8 mouse cellular contexts compared by ENCODE assay signal in the genomic region with DNA sequence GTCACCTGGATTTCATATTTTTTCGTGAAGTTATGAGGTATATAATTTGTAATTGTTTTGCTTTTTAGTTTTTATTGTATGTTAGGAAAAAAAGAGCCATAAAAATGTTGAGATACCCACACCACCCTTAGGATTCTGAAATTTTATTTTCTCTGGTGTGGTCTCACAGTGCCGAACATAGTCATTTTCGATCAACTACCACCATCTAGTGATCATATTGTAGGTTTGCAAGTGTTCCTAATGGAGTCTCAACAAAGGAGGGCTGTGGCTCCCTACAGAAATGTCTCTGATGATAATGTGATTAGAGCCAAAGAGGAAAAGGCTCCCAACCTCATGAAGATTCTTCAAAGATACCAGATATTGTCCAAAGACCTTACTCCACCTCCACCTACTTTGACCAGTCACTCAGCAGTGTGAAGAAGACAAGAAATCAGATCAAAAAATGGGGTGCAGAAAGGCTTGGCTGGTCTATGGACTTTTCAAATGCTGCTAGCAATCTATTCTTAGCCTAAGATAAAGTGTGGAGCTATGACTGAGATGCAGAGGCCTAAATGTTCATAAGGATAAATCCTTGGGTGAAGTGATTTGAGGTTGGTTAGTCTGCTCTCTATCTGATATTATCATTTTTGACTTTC.
DNase-seq lines count a peak whose midpoint lies in the region; ATAC-seq and TF ChIP-seq lines count a peak whose summit lies in the region.

No protein-coding gene starts in this region.

- no peaks in the 10 kb centered on the region for H3K36me3 ChIP-seq in lung, embryonic 14.5 days (ENCODE audit: insufficient read depth)
- no peaks in the 10 kb centered on the region for H3K36me3 ChIP-seq in intestine, embryonic 14.5 days (ENCODE audit: control insufficient read depth, insufficient read depth, low read length)

- no peak overlapping the region for H3K27ac ChIP-seq in lung, embryonic 14.5 days (ENCODE audit: low read depth)
- no peak overlapping the region for H3K27ac ChIP-seq in intestine, embryonic 14.5 days (ENCODE audit: low read depth)

- 27% methylated on average over 3 of the region's 3 CpGs for WGBS in lung, embryonic 14.5 days
- WGBS in intestine, embryonic 14.5 days: 34% methylated on average over 3 of the region's 3 CpGs

- ATAC-seq in lung, embryonic 14.5 days (ENCODE audit: insufficient read depth): peak; percentile 94
- peak; percentile 89 for ATAC-seq in intestine, embryonic 14.5 days (replicated peaks; ENCODE audit: low FRiP score, low TSS enrichment, low read depth)

- H3K9ac ChIP-seq in lung, embryonic 14.5 days: no peak overlapping the region
- no peak overlapping the region for H3K9ac ChIP-seq in intestine, embryonic 14.5 days (ENCODE audit: low read length)

- H3K4me3 ChIP-seq in lung, embryonic 14.5 days (ENCODE audit: low read depth, low read length): no peak overlapping the region
- no peak overlapping the region for H3K4me3 ChIP-seq in intestine, embryonic 14.5 days (ENCODE audit: low read depth, low read length)

- no peaks in the 10 kb centered on the region for H3K4me1 ChIP-seq in lung, embryonic 14.5 days (ENCODE audit: insufficient read depth)
- H3K4me1 ChIP-seq in intestine, embryonic 14.5 days (replicated peaks; ENCODE audit: control insufficient read depth, insufficient read depth, low read length): no peaks in the 10 kb centered on the region

- no peak overlapping the region for H3K4me2 ChIP-seq in lung, embryonic 14.5 days
- H3K4me2 ChIP-seq in intestine, embryonic 14.5 days (ENCODE audit: low read length): no peak overlapping the region

- peak; percentile 77 for DNase-seq in lung, embryonic 14.5 days
- no peak for DNase-seq in lung, postnatal 10 days
- DNase-seq in embryo, embryonic 10.5 days (ENCODE audit: low spot score): peak; percentile 79
- DNase-seq in intestine, embryonic 14.5 days (ENCODE audit: low spot score): no peak
- peak; percentile 61 for DNase-seq in retina, postnatal 7 days (ENCODE audit: low read depth, low spot score)
- DNase-seq in adrenal gland, postnatal 14 days: no peak
- DNase-seq in layer of hippocampus, adult 11-12 months (ENCODE audit: low spot score): no peak
- DNase-seq in left cerebral cortex, adult 11 months (ENCODE audit: low spot score): no peak

- no peaks in the 10 kb centered on the region for H3K27me3 ChIP-seq in lung, embryonic 14.5 days (ENCODE audit: insufficient read depth, low read length)
- H3K27me3 ChIP-seq in intestine, embryonic 14.5 days (replicated peaks; ENCODE audit: control insufficient read depth, insufficient read depth, low read length): no peaks in the 10 kb centered on the region

- no peaks in the 10 kb centered on the region for H3K9me3 ChIP-seq in lung, embryonic 14.5 days (ENCODE audit: low read depth, low read length)
- no peaks in the 10 kb centered on the region for H3K9me3 ChIP-seq in intestine, embryonic 14.5 days (ENCODE audit: control insufficient read depth, low read length)

- peak; percentile 60 for TF ChIP-seq CTCF in lung, embryonic 14.5 days (IDR thresholded peaks at IDR 0.05; ENCODE audit: low read depth)

Comparison
In these comparisons a context has a peak if more than half of its experiments do, and no peak if none do; other contexts are left out.
1. DNase-seq: peak in lung, embryonic 14.5 days (single experiment), embryo, embryonic 10.5 days (single experiment) and retina, postnatal 7 days (single experiment); none in lung, postnatal 10 days (single experiment), intestine, embryonic 14.5 days (single experiment), adrenal gland, postnatal 14 days (single experiment), layer of hippocampus, adult 11-12 months (single experiment) and left cerebral cortex, adult 11 months (single experiment).